Mouse (Mus musculus) cerebellum, adult (tissue): ENCODE measurements around the gene Fbxo4.
A peak's percentile ranks its signal among the peaks of the same experiment; 100 is the strongest.

Experiments used
- ATAC-seq: cut with Nextera tagmentation; 2 replicates; pipeline ENCODE4 v1.9.2; 2017; ENCODE audit warnings: mild to moderate bottlenecking, moderate library complexity, mixed read lengths; ENCODE audit not compliant: insufficient number of reproducible peaks, low FRiP score, low TSS enrichment

Gene Fbxo4

GRCm38 (mm10) chr15:3979061-3979848, at the start of gene Fbxo4:
Gene Fbxo4 (minus strand): TSS chr15:3979573.
- peak; percentile 97 for ATAC-seq

GRCm38 (mm10) chr15:4028960-4029359, 49.6 kb upstream of the Fbxo4 start:
- no peak for ATAC-seq

GRCm38 (mm10) chr15:4028411-4028700, 49.0 kb upstream of the Fbxo4 start:
- no peak for ATAC-seq

- no peak for ATAC-seq
These were observed 48.5 kb upstream of the Fbxo4 start for GRCm38 (mm10) chr15:4027671-4028410.

GRCm38 (mm10) chr15:4026831-4027584, 47.6 kb upstream of the Fbxo4 start:
- peak; percentile 74 for ATAC-seq

- peak; percentile 94 for ATAC-seq
These were observed 46.9 kb upstream of the Fbxo4 start, which contains the start of gene Oxct1 for GRCm38 (mm10) chr15:4026231-4026773. Gene Oxct1 (plus strand): TSS chr15:4026383.

GRCm38 (mm10) chr15:4025508-4025904, 46.1 kb upstream of the Fbxo4 start:
- no peak for ATAC-seq

GRCm38 (mm10) chr15:4024726-4025507, 45.5 kb upstream of the Fbxo4 start:
- ATAC-seq: no peak

- ATAC-seq: no peak
These were observed 44.4 kb upstream of the Fbxo4 start for GRCm38 (mm10) chr15:4023747-4024146.

GRCm38 (mm10) chr15:4020711-4021110, 41.3 kb upstream of the Fbxo4 start:
- ATAC-seq: no peak

GRCm38 (mm10) chr15:4013873-4014272, 34.5 kb upstream of the Fbxo4 start:
- no peak for ATAC-seq

GRCm38 (mm10) chr15:4000536-4000935, 21.2 kb upstream of the Fbxo4 start:
- ATAC-seq: no peak

GRCm38 (mm10) chr15:3999144-3999543, 19.8 kb upstream of the Fbxo4 start:
- no peak for ATAC-seq

- no peak for ATAC-seq
These were observed 17.1 kb upstream of the Fbxo4 start for GRCm38 (mm10) chr15:3996267-3997010.

- peak; percentile 99 for ATAC-seq
These were observed 16.3 kb upstream of the Fbxo4 start, which contains the start of gene AW549877 for GRCm38 (mm10) chr15:3995448-3996266. Gene AW549877 (minus strand): TSS chr15:3995744.

GRCm38 (mm10) chr15:3994852-3995447, 15.6 kb upstream of the Fbxo4 start:
- ATAC-seq: no peak

GRCm38 (mm10) chr15:3987981-3988380, 8.6 kb upstream of the Fbxo4 start:
- ATAC-seq: no peak

- no peak for ATAC-seq
These were observed 5.5 kb upstream of the Fbxo4 start for GRCm38 (mm10) chr15:3984876-3985275.
